Mouse (Mus musculus): ENCODE measurements around the gene Bcl9.

DNA sequence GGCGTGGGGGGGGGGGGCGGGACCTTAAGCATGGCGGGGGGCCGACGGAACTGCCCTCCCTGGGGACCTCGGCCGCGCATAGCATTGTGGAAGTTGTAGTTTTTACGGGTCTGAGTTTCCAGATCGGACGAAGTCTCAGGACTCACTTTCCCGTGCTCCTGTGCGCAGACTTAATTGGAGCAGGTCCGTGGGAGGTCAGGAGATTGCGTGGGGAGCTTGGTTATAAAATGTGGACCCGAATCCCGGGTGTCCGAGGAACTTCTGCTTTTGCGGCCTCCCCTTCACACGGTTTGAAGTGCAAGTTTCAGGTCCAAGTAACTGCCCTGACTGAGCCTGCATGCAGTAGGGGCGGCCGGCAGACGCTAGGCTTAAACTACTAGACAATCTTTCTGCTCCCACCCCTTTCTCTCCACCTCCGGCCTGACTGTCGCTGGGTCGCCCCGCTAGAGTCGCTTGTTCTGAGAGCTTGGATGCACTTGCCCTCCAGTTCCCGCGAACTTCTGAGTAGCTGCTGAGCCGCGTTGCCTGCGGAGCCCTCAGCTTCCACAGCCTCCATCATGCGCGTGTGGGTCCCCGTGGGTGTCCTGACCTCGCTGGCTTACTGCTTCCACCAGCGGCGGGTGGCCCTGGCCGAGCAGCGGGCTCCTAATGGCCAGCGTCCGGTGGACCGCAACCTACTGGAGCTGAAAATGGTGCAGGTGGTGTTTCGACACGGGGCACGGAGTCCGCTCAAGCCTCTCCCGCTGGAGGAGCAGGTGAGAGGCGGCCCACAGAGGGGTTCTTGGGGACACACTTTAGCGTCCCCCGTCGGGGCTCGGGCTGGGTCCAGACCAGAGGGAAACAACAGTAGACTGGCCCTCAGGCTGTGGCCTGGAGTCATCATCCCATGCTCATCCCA, 138.9 kb downstream of the Bcl9 start, which contains the start of gene Acp6:
- TF ChIP-seq CTCF (IDR thresholded peaks at IDR 0.05; ENCODE audit: control insufficient read depth, insufficient read depth, insufficient read length) (no peak), MAX (IDR thresholded peaks at IDR 0.05) (no peak), USF1 (IDR thresholded peaks at IDR 0.05; ENCODE audit: low read depth) (no peak), MYOG (IDR thresholded peaks at IDR 0.05; ENCODE audit: control insufficient read depth, extremely low read depth, insufficient read length) (no peak)
